Mouse (Mus musculus): ENCODE data around the gene Cdk13. TPM values are rescaled to one million over a fixed set of nuclear protein-coding genes. Genes with fewer than 3 reads are reported as not detected.

Cdk13 gene
- 11.8 and 16.0 TPM in 2 replicates for polyA plus RNA-seq (2015; fragmentation: Nextera tagmentation; extraction: Ambion mirVana)

DNA sequence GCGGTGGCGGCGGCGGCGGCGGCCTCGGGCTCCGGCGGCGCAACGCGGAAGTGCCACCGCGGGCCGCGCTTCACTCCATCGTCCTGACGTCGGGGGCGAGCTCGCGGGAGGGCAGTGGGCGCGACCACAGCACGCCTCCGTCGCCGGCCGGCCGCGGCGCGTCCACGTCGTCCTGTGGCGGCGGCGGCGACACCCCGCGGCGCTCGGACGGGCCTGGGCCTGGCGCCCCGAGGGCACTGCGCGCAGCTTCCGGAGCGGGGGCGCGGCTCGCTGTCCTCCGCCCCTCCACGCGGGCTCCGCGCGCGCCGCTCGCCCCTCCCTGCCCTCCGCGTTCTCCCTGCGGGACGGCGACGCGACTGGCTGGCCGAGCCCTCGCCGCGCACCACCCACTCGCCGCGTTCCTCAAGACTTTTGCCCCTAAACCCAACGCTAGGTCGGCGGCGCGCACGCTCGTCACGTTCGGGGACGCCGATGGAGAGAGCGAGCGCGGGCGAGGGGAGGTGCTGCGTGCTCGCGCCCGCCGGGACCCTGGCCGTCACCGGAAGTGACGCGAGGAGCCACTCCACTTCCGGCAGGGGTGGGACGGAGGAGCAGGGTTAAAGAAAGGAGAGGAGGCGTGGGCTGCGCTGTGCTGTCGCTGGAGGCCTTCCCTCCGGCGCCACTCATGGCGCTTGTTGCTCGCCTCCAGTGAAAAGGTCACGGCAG, at the start of gene Cdk13:
Cdk13 (minus strand) TSS at position 189 of the 705 bp plus-strand sequence.
- no peaks in the 10 kb centered on the region for H3K27me3 ChIP-seq (ENCODE audit: control insufficient read depth, insufficient read depth, low read depth, low read length)

GRCm38 (mm10) chr13:17843336-17843735, 38.4 kb upstream of the Cdk13 start:
- WGBS, result 82% methylated on average over 2 of the region's 2 CpGs
- H3K36me3 ChIP-seq (ENCODE audit: control insufficient read depth, insufficient read depth, low read length), result no peaks in the 10 kb centered on the region
- H3K27me3 ChIP-seq (ENCODE audit: control insufficient read depth, insufficient read depth, low read depth, low read length), result no peaks in the 10 kb centered on the region
- no peak overlapping the region for H3K4me3 ChIP-seq (ENCODE audit: low read depth, low read length)
- H3K9me3 ChIP-seq (replicated peaks; ENCODE audit: control insufficient read depth, low read length, poor library complexity, severe bottlenecking), result no peaks in the 10 kb centered on the region
- no peaks in the 10 kb centered on the region for H3K4me1 ChIP-seq (ENCODE audit: control insufficient read depth, insufficient read depth, low read length)
- ATAC-seq, result no peak
- H3K9ac ChIP-seq (ENCODE audit: low read depth, low read length), result no peak overlapping the region
- H3K4me2 ChIP-seq (ENCODE audit: low read length), result no peak overlapping the region
- H3K27ac ChIP-seq (ENCODE audit: low read length), result no peak overlapping the region

More for the DNA sequence above, at the start of gene Cdk13:
- H3K4me2 ChIP-seq (ENCODE audit: low read length), result peak within 1 kb of the TSS; percentile 88
- peak within 1 kb of the TSS; percentile 95 for H3K9ac ChIP-seq (ENCODE audit: low read depth, low read length)
- peaks cover 19% of the 10 kb centered on the region for H3K4me1 ChIP-seq (ENCODE audit: control insufficient read depth, insufficient read depth, low read length)
- peak within 1 kb of the TSS; percentile 97 for H3K27ac ChIP-seq (ENCODE audit: low read length)
- H3K9me3 ChIP-seq (replicated peaks; ENCODE audit: control insufficient read depth, low read length, poor library complexity, severe bottlenecking), result no peaks in the 10 kb centered on the region
- peak; percentile 97 for ATAC-seq
- peak within 1 kb of the TSS; percentile 83 for H3K4me3 ChIP-seq (ENCODE audit: low read depth, low read length)
- under 1% methylated on average over 66 of the region's 110 CpGs for WGBS
- H3K36me3 ChIP-seq (ENCODE audit: control insufficient read depth, insufficient read depth, low read length), result no peaks in the 10 kb centered on the region

DNA sequence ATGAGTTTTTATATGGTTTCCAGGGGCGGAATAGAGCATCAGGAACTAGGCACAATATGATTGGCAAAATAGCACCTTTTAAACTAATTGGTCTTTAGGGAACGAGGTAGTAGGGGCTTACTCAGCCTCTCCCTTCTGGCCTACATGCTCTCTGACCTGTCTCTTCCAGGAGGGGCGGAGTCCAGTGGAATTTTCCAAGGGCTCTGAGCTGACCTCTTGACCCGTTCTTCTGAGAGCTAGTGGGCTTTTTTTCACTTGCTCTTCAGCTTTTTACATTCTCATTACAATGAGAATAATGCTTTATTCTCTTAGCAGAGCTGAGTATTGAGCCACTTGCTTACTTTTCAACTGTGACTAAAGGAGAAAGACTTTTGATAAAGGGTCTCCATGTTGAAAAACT, 37.9 kb upstream of the Cdk13 start:
- ATAC-seq, result no peak
- Histone ChIP-seq H3K4me1 (ENCODE audit: control insufficient read depth, insufficient read depth, low read length) (no peaks in the 10 kb centered on the region), H3K27ac (ENCODE audit: low read length) (no peak overlapping the region), H3K9me3 (replicated peaks; ENCODE audit: control insufficient read depth, low read length, poor library complexity, severe bottlenecking) (no peaks in the 10 kb centered on the region), H3K4me2 (ENCODE audit: low read length) (no peak overlapping the region), H3K4me3 (ENCODE audit: low read depth, low read length) (no peak overlapping the region), H3K9ac (ENCODE audit: low read depth, low read length) (no peak overlapping the region), H3K36me3 (ENCODE audit: control insufficient read depth, insufficient read depth, low read length) (no peaks in the 10 kb centered on the region), H3K27me3 (ENCODE audit: control insufficient read depth, insufficient read depth, low read depth, low read length) (no peaks in the 10 kb centered on the region)
- 28% methylated on average over 4 of the region's 4 CpGs for WGBS

GRCm38 (mm10) chr13:17839137-17839536, 34.2 kb upstream of the Cdk13 start:
- Histone ChIP-seq H3K4me3 (ENCODE audit: low read depth, low read length) (no peak overlapping the region), H3K4me2 (ENCODE audit: low read length) (no peak overlapping the region), H3K27me3 (ENCODE audit: control insufficient read depth, insufficient read depth, low read depth, low read length) (no peaks in the 10 kb centered on the region), H3K4me1 (ENCODE audit: control insufficient read depth, insufficient read depth, low read length) (no peaks in the 10 kb centered on the region), H3K27ac (ENCODE audit: low read length) (no peak overlapping the region), H3K9ac (ENCODE audit: low read depth, low read length) (no peak overlapping the region), H3K36me3 (ENCODE audit: control insufficient read depth, insufficient read depth, low read length) (no peaks in the 10 kb centered on the region), H3K9me3 (replicated peaks; ENCODE audit: control insufficient read depth, low read length, poor library complexity, severe bottlenecking) (no peaks in the 10 kb centered on the region)
- no peak for ATAC-seq
- 87% methylated on average over 5 of the region's 5 CpGs for WGBS

DNA sequence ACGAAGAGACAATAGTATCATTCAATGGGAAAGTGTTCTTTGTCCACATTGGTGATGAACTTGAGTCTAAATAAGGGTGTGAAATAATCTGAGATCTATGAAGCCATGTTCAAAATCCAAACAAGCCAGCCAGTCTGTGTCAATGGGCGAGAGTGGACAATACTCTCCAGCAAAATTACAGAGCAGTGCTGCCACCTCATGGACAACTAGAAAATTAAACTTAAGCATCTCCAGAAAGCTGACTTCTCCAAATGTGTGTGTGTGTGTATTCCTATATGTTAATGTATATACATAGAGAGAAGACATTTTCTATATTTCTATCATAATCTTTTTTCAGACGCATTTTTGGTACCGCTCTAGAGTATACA, 33.6 kb upstream of the Cdk13 start:
- H3K27ac ChIP-seq (ENCODE audit: low read length), result no peak overlapping the region
- H3K4me2 ChIP-seq (ENCODE audit: low read length), result no peak overlapping the region
- no peak overlapping the region for H3K9ac ChIP-seq (ENCODE audit: low read depth, low read length)
- no peak overlapping the region for H3K4me3 ChIP-seq (ENCODE audit: low read depth, low read length)
- ATAC-seq, result 0 out of 2 replicates have a peak, but pooled peaks have one; percentile 68
- 29% methylated on average over 4 of the region's 4 CpGs for WGBS
- H3K9me3 ChIP-seq (replicated peaks; ENCODE audit: control insufficient read depth, low read length, poor library complexity, severe bottlenecking), result no peaks in the 10 kb centered on the region
- no peaks in the 10 kb centered on the region for H3K27me3 ChIP-seq (ENCODE audit: control insufficient read depth, insufficient read depth, low read depth, low read length)
- no peaks in the 10 kb centered on the region for H3K4me1 ChIP-seq (ENCODE audit: control insufficient read depth, insufficient read depth, low read length)
- no peaks in the 10 kb centered on the region for H3K36me3 ChIP-seq (ENCODE audit: control insufficient read depth, insufficient read depth, low read length)

DNA sequence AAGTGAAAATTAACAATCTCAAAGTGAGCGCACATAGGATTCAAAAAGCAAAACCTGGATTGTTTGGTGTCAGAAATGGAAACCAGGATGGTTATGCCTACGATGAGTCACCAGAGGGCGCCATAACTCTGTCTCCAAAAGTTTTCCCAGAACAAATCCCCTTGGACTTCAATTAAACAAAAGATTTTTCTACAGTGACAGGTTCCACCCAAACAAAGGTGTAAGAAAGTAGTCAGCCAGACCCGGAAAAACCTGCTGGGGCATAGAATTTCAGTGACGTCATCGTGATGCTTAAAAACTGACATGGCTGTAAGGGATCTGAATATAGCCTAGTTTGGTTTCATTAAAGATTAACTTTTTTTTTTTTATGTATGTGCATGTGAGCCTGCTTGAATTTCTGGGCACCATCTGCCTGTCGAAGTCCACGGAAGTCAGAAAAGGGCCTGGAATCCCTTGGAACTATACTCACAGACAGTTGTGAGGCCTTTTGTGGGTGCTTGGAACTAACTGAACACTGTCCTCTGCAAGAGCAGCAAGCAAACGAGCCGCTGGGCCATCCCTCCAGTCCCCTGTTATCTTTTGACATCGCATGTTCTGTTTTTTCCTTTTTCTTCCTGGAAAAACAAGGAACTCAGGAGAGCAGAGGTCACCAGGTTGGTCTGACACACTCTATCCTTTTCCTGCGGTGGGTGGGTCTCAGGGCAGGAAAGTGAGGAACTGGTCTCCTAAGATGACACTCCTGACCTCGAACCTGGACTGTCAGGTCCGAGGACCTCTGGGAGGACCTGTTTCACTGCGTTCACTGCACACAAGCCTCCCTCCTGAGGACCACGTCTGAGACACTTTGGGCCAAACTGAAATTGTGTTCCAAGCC, 33.0 kb upstream of the Cdk13 start:
- H3K4me2 ChIP-seq (ENCODE audit: low read length), result no peak overlapping the region
- H3K9me3 ChIP-seq (replicated peaks; ENCODE audit: control insufficient read depth, low read length, poor library complexity, severe bottlenecking), result no peaks in the 10 kb centered on the region
- no peak overlapping the region for H3K9ac ChIP-seq (ENCODE audit: low read depth, low read length)
- H3K27ac ChIP-seq (ENCODE audit: low read length), result no peak overlapping the region
- peak; percentile 45; the same call in 1 of the 2 replicates for ATAC-seq
- 44% methylated on average over 16 of the region's 16 CpGs for WGBS
- H3K4me1 ChIP-seq (ENCODE audit: control insufficient read depth, insufficient read depth, low read length), result no peaks in the 10 kb centered on the region
- H3K36me3 ChIP-seq (ENCODE audit: control insufficient read depth, insufficient read depth, low read length), result no peaks in the 10 kb centered on the region
- H3K27me3 ChIP-seq (ENCODE audit: control insufficient read depth, insufficient read depth, low read depth, low read length), result no peaks in the 10 kb centered on the region
- H3K4me3 ChIP-seq (ENCODE audit: low read depth, low read length), result no peak overlapping the region

DNA sequence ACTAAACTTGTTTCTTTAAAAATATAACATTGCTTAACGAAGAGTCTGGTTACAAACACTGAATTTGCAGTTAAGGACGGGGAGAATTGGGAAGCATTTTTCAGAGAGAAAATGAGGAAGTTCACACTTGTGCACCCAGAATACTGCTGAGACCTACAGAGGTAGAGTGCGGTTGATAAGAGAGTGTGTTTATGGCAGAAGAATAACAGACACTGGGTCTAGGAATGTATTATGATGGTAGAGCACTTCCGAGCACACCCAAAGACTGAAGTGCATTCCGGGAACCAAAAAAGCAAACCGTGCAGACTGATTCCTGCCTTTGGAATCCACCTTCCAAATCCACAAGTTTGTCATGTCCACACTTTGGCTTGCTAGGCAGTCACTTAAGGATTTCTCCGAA, 31.9 kb upstream of the Cdk13 start:
- 83% methylated on average over 7 of the region's 7 CpGs for WGBS
- Histone ChIP-seq H3K4me2 (ENCODE audit: low read length) (no peak overlapping the region), H3K9ac (ENCODE audit: low read depth, low read length) (no peak overlapping the region), H3K4me3 (ENCODE audit: low read depth, low read length) (no peak overlapping the region), H3K36me3 (ENCODE audit: control insufficient read depth, insufficient read depth, low read length) (no peaks in the 10 kb centered on the region), H3K27ac (ENCODE audit: low read length) (no peak overlapping the region), H3K4me1 (ENCODE audit: control insufficient read depth, insufficient read depth, low read length) (no peaks in the 10 kb centered on the region), H3K27me3 (ENCODE audit: control insufficient read depth, insufficient read depth, low read depth, low read length) (no peaks in the 10 kb centered on the region), H3K9me3 (replicated peaks; ENCODE audit: control insufficient read depth, low read length, poor library complexity, severe bottlenecking) (no peaks in the 10 kb centered on the region)
- ATAC-seq, result no peak

- 73% methylated on average over 3 of the region's 3 CpGs for WGBS
- no peak for ATAC-seq
- no peaks in the 10 kb centered on the region for H3K36me3 ChIP-seq (ENCODE audit: control insufficient read depth, insufficient read depth, low read length)
- H3K4me1 ChIP-seq (ENCODE audit: control insufficient read depth, insufficient read depth, low read length), result no peaks in the 10 kb centered on the region
- no peak overlapping the region for H3K4me2 ChIP-seq (ENCODE audit: low read length)
- H3K4me3 ChIP-seq (ENCODE audit: low read depth, low read length), result no peak overlapping the region
- no peak overlapping the region for H3K27ac ChIP-seq (ENCODE audit: low read length)
- no peak overlapping the region for H3K9ac ChIP-seq (ENCODE audit: low read depth, low read length)
- no peaks in the 10 kb centered on the region for H3K9me3 ChIP-seq (replicated peaks; ENCODE audit: control insufficient read depth, low read length, poor library complexity, severe bottlenecking)
- no peaks in the 10 kb centered on the region for H3K27me3 ChIP-seq (ENCODE audit: control insufficient read depth, insufficient read depth, low read depth, low read length)
Observed at GRCm38 (mm10) chr13:17832940-17833339, 28.0 kb upstream of the Cdk13 start.

DNA sequence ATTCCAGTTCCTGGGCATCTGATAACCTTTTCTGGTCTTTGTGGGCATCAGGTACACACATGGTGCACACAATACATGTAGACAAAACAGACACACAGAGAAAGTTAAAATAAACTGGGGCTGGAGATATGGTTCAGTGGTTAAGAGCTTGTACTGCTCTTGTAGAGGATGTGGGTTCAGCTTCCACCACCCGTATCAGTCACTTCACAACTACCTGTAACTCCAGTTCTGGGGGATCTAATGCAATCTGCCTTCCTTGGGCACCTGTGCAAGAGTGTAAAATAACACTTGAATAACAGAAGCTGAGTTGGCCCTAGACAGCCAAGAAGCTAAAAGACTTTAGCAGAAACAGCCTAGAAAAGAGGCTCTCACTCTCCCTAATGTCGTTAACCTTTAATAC, 12.3 kb upstream of the Cdk13 start:
- no peaks in the 10 kb centered on the region for H3K4me1 ChIP-seq (ENCODE audit: control insufficient read depth, insufficient read depth, low read length)
- 92% methylated on average over 2 of the region's 2 CpGs for WGBS
- H3K4me3 ChIP-seq (ENCODE audit: low read depth, low read length), result no peak overlapping the region
- no peak for ATAC-seq
- H3K9me3 ChIP-seq (replicated peaks; ENCODE audit: control insufficient read depth, low read length, poor library complexity, severe bottlenecking), result no peaks in the 10 kb centered on the region
- H3K36me3 ChIP-seq (ENCODE audit: control insufficient read depth, insufficient read depth, low read length), result no peaks in the 10 kb centered on the region
- no peaks in the 10 kb centered on the region for H3K27me3 ChIP-seq (ENCODE audit: control insufficient read depth, insufficient read depth, low read depth, low read length)
- H3K9ac ChIP-seq (ENCODE audit: low read depth, low read length), result no peak overlapping the region
- H3K27ac ChIP-seq (ENCODE audit: low read length), result no peak overlapping the region
- H3K4me2 ChIP-seq (ENCODE audit: low read length), result no peak overlapping the region
